Mouse (Mus musculus) hindbrain, embryonic 11.5 days (tissue): ENCODE measurements around the gene Cd200r4. TPM values are rescaled to one million over a fixed set of nuclear protein-coding genes. Genes with fewer than 3 reads are reported as not detected.
"Not testable (repeated sequence)": the region's sequence is repeated elsewhere in the genome, so short reads cannot be mapped to it uniquely, and the experiment has no call there.

Experiments used
- ATAC-seq: fragments of 200-750 bp; cut with Nextera tagmentation; 2 replicates; pipeline ENCODE4 v1.8.0; 2017; ENCODE audit warnings: mild to moderate bottlenecking, moderate TSS enrichment, moderate library complexity; ENCODE audit not compliant: low FRiP score
- DNase-seq: peaks from one replicate; pipeline ENCODE4 v3.0.0-alpha.2; 2015; ENCODE audit warnings: low spot score
- H3K27ac ChIP-seq: fragments of 300-500 bp; sonication (generic); 2 replicates; pipeline ENCODE4 v1.5.1; 2014; ENCODE audit warnings: mild to moderate bottlenecking, low read depth, low read length
- H3K27me3 ChIP-seq: fragments of 300-500 bp; sonication (generic); 2 replicates; pipeline ENCODE4 v1.6.1; 2014; ENCODE audit warnings: mild to moderate bottlenecking, low read length, moderate library complexity, mixed read lengths; ENCODE audit not compliant: control insufficient read depth, insufficient read depth
- H3K36me3 ChIP-seq: fragments of 300-500 bp; sonication (generic); 2 replicates; pipeline ENCODE4 v1.6.1; 2014; ENCODE audit warnings: mild to moderate bottlenecking, low read length, moderate library complexity, mixed read lengths; ENCODE audit not compliant: control insufficient read depth, insufficient read depth
- H3K4me1 ChIP-seq: fragments of 300-500 bp; sonication (generic); replicated peaks from 2 replicates; pipeline ENCODE4 v1.6.1; 2014; ENCODE audit warnings: low read length, mixed read lengths; ENCODE audit not compliant: control insufficient read depth, insufficient read depth
- H3K4me2 ChIP-seq: fragments of 300-500 bp; sonication (generic); replicated peaks from 2 replicates; pipeline ENCODE4 v1.6.1; 2014; ENCODE audit warnings: mild to moderate bottlenecking, low read depth, low read length
- H3K4me3 ChIP-seq: fragments of 300-500 bp; sonication (generic); 2 replicates; pipeline ENCODE4 v1.5.1; 2014; ENCODE audit warnings: low read depth, low read length
- H3K9ac ChIP-seq: fragments of 300-500 bp; sonication (generic); 2 replicates; pipeline ENCODE4 v1.6.1; 2014; ENCODE audit warnings: low read depth, low read length
- H3K9me3 ChIP-seq: fragments of 300-500 bp; sonication (generic); 2 replicates; pipeline ENCODE4 v1.6.1; 2016; ENCODE audit warnings: low read length; ENCODE audit not compliant: control insufficient read depth
- WGBS: fragments of 180-500 bp; shearing (Covaris S2); extraction: QIAGEN DNeasy Blood & Tissue Kit; methylation state at CpG from one replicate; pipeline ENCODE4 v1.1.7; 2014; 5-methylcytosine and 5-hydroxymethylcytosine counted together
- polyA plus RNA-seq: library from polyadenylated mRNA; unstranded; fragments of >200 nt; fragmentation: Nextera tagmentation; extraction: Ambion mirVana; gene quantifications from 2 replicates; pipeline ENCODE4 v1.2.1, GENCODE M21; 2014

Cd200r4 gene
- polyA plus RNA-seq, 1 experiment from 2014 or later = not detected

DNA sequence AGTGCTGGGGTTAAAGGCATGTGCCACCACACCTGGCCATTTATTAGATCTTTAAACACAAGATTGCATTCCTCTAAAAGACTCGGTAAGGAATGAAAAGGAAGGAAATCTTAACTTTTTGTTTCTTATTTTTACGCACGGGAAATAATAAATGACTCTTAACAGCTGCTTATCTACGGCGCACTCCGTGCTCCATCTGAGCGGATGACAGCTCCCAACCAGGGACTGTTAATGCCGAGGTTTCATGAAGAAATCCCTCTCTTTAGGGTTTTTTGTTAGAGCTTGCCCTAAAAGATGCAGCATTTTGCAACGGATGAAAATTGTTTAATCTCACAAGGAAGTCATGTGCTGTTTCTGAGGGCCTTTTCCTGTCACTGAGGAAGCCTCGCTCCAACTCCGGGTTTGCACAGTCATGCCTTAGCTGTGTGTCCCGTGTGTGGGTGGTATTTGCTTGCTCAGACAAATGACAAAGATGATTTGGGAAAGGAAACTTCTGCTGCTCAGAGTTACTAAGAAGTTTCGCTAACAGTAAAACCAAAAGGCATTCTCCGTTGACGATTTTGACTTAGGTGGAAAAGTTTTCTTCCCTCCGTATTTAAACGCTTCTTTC is 32.9 kb upstream of the Cd200r4 start:
- 87% methylated on average over 17 of the region's 17 CpGs for WGBS
- H3K36me3 ChIP-seq = no peaks in the 10 kb centered on the region
- no peaks in the 10 kb centered on the region for H3K9me3 ChIP-seq
- H3K27me3 ChIP-seq = no peaks in the 10 kb centered on the region
- no peak overlapping the region for H3K4me3 ChIP-seq
- no peak overlapping the region for H3K9ac ChIP-seq
- ATAC-seq = no peak
- no peak overlapping the region for H3K4me2 ChIP-seq
- no peak overlapping the region for H3K27ac ChIP-seq
- no peak for DNase-seq
- H3K4me1 ChIP-seq = no peaks in the 10 kb centered on the region

DNA sequence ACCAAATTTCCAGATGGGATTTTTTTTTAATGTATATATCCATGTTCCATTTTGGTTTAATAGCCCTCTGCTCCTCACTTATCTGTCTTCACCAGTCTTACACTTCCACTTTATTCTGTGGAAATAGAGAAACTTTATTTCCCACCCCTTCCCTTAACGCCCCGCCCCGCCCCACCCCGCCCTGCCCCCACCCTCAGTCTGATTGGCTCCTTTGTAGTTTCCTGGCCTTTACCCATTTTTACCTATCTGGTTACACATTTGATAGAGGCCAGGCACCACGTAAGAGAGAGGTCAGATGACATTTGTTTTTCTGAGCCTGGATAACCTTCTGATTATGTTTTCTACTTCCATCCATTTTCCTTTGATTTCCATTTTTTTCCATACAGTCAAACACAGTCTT is 32.0 kb upstream of the Cd200r4 start:
- 89% methylated on average over 5 of the region's 5 CpGs for WGBS
- Histone ChIP-seq H3K9me3 (no peaks in the 10 kb centered on the region), H3K36me3 (no peaks in the 10 kb centered on the region), H3K4me2 (no peak overlapping the region), H3K27ac (no peak overlapping the region), H3K27me3 (no peaks in the 10 kb centered on the region), H3K4me1 (no peaks in the 10 kb centered on the region), H3K9ac (no peak overlapping the region), H3K4me3 (no peak overlapping the region)
- no peak for DNase-seq
- no peak for ATAC-seq

DNA sequence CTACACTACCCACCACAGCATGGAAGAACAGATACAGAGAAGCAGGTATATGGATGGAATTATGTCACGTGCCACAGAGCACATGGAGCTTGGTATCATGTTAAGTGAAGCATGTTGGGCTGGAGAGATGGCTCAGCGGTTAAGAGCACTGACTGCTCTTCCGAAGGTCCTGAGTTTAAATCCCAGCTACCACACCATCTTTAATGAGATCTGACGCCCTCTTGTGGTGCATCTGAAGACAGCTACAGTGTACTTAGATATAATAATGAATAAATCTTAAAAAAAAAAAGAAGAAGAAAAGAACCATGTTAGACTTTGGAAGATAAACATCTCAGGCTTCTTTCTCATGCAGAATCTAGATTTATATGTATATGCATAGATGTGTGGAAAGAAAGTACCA is 30.8 kb upstream of the Cd200r4 start:
- H3K9ac ChIP-seq = no peak overlapping the region
- no peak overlapping the region for H3K4me2 ChIP-seq
- WGBS = 60% methylated on average over 4 of the region's 4 CpGs
- no peaks in the 10 kb centered on the region for H3K9me3 ChIP-seq
- no peak for ATAC-seq
- DNase-seq = no peak
- H3K36me3 ChIP-seq = no peaks in the 10 kb centered on the region
- H3K4me1 ChIP-seq = no peaks in the 10 kb centered on the region
- no peak overlapping the region for H3K4me3 ChIP-seq
- no peak overlapping the region for H3K27ac ChIP-seq
- H3K27me3 ChIP-seq = no peaks in the 10 kb centered on the region

GRCm38 (mm10) chr16:44786934-44787333 is 24.6 kb upstream of the Cd200r4 start:
- WGBS = 94% methylated on average over 1 of the region's 1 CpGs
- Histone ChIP-seq H3K4me2 (no peak overlapping the region), H3K9ac (no peak overlapping the region), H3K4me1 (no peaks in the 10 kb centered on the region), H3K36me3 (no peaks in the 10 kb centered on the region), H3K27ac (no peak overlapping the region), H3K27me3 (no peaks in the 10 kb centered on the region), H3K4me3 (no peak overlapping the region), H3K9me3 (no peaks in the 10 kb centered on the region)
- DNase-seq = no peak
- no peak for ATAC-seq

- Histone ChIP-seq H3K4me1 (no peaks in the 10 kb centered on the region), H3K4me2 (no peak overlapping the region), H3K4me3 (no peak overlapping the region), H3K27me3 (no peaks in the 10 kb centered on the region), H3K9me3 (no peaks in the 10 kb centered on the region), H3K9ac (no peak overlapping the region), H3K27ac (no peak overlapping the region), H3K36me3 (no peaks in the 10 kb centered on the region)
- DNase-seq = no peak
- no peak for ATAC-seq
Measured at GRCm38 (mm10) chr16:44794416-44794815, 17.1 kb upstream of the Cd200r4 start.

- ATAC-seq = no peak
- Histone ChIP-seq H3K9ac (no peak overlapping the region), H3K36me3 (no peaks in the 10 kb centered on the region), H3K4me2 (no peak overlapping the region), H3K27ac (no peak overlapping the region), H3K4me1 (no peaks in the 10 kb centered on the region), H3K27me3 (no peaks in the 10 kb centered on the region), H3K9me3 (no peaks in the 10 kb centered on the region), H3K4me3 (no peak overlapping the region)
- no peak for DNase-seq
Measured at GRCm38 (mm10) chr16:44805976-44806375, 5.6 kb upstream of the Cd200r4 start.

- 95% methylated on average over 4 of the region's 4 CpGs for WGBS
- ATAC-seq, H3K9me3 ChIP-seq, DNase-seq, H3K27ac ChIP-seq, H3K36me3 ChIP-seq, H3K9ac ChIP-seq, H3K4me1 ChIP-seq, H3K27me3 ChIP-seq, H3K4me2 ChIP-seq, H3K4me3 ChIP-seq: not testable (repeated sequence)
Measured at GRCm38 (mm10) chr16:44810223-44810622, 1.3 kb upstream of the Cd200r4 start.

GRCm38 (mm10) chr16:44812468-44813065 is 1.0 kb downstream of the Cd200r4 start:
- no peaks in the 10 kb centered on the region for H3K9me3 ChIP-seq
- WGBS = 88% methylated on average over 6 of the region's 6 CpGs
- H3K4me2 ChIP-seq = no peak overlapping the region
- H3K4me3 ChIP-seq = no peak overlapping the region
- H3K27me3 ChIP-seq = no peaks in the 10 kb centered on the region
- no peaks in the 10 kb centered on the region for H3K4me1 ChIP-seq
- no peak overlapping the region for H3K27ac ChIP-seq
- H3K9ac ChIP-seq = no peak overlapping the region
- ATAC-seq = no peak
- no peaks in the 10 kb centered on the region for H3K36me3 ChIP-seq
- no peak for DNase-seq

- no peak for ATAC-seq
Measured at GRCm38 (mm10) chr16:44818010-44818409, 6.5 kb downstream of the Cd200r4 start.

More at GRCm38 (mm10) chr16:44818010-44818409, 6.5 kb downstream of the Cd200r4 start:
- H3K27ac ChIP-seq = no peak overlapping the region
- no peaks in the 10 kb centered on the region for H3K9me3 ChIP-seq
- DNase-seq = no peak
- no peak overlapping the region for H3K4me3 ChIP-seq
- 37% methylated on average over 1 of the region's 1 CpGs for WGBS
- H3K4me2 ChIP-seq = no peak overlapping the region
- no peaks in the 10 kb centered on the region for H3K36me3 ChIP-seq
- H3K4me1 ChIP-seq = no peaks in the 10 kb centered on the region
- no peak overlapping the region for H3K9ac ChIP-seq
- H3K27me3 ChIP-seq = no peaks in the 10 kb centered on the region
